Mouse (Mus musculus) lung, postnatal 0 days (tissue): ENCODE measurements at regions not wholly inside any gene's neighbourhood (a gene's known extent, or its start where the extent isn't known, plus 50 kb on each side); places are given as distances from the start of the nearest gene placed in this dataset.
A peak's percentile ranks its signal among the peaks of the same experiment; 100 is the strongest.

Experiments
- ATAC-seq: fragments of 200-750 bp; cut with Nextera tagmentation; 2 replicates; pipeline ENCODE4 v1.8.0; 2017; ENCODE audit warnings: moderate library complexity
- DNase-seq: peaks from one replicate; pipeline ENCODE4 v3.0.0-alpha.2; 2016; ENCODE audit warnings: low spot score
- H3K27ac ChIP-seq: fragments of 300-500 bp; sonication (generic); 2 replicates; pipeline ENCODE4 v1.5.1; 2014; ENCODE audit warnings: antibody characterized with exemption, mild to moderate bottlenecking, low read length, mixed read lengths
- H3K27me3 ChIP-seq: fragments of 300-500 bp; sonication (generic); replicated peaks from 2 replicates; pipeline ENCODE4 v1.6.1; 2014; ENCODE audit warnings: low read length, mixed read lengths; ENCODE audit not compliant: insufficient read depth
- H3K36me3 ChIP-seq: fragments of 300-500 bp; sonication (generic); 2 replicates; pipeline ENCODE4 v1.6.1; 2014; ENCODE audit warnings: low read length, mixed read lengths; ENCODE audit not compliant: insufficient read depth
- H3K4me1 ChIP-seq: fragments of 300-500 bp; sonication (generic); 2 replicates; pipeline ENCODE4 v1.6.1; 2014; ENCODE audit warnings: antibody characterized with exemption, low read depth, low read length, mixed read lengths; ENCODE audit not compliant: insufficient read depth
- H3K4me2 ChIP-seq: fragments of 300-500 bp; sonication (generic); replicated peaks from 2 replicates; pipeline ENCODE4 v1.6.1; 2014; ENCODE audit warnings: low read depth, mild to moderate bottlenecking, low read length, moderate library complexity, mixed read lengths
- H3K4me3 ChIP-seq: fragments of 300-500 bp; sonication (generic); 2 replicates; pipeline ENCODE4 v1.5.1; 2014; ENCODE audit warnings: low read depth, low read length
- H3K9ac ChIP-seq: fragments of 300-500 bp; sonication (generic); replicated peaks from 2 replicates; pipeline ENCODE4 v1.6.1; 2014; ENCODE audit warnings: low read depth, mild to moderate bottlenecking
- H3K9me3 ChIP-seq: fragments of 300-500 bp; sonication (generic); 2 replicates; pipeline ENCODE4 v1.6.1; 2016; ENCODE audit warnings: low read length, mixed read lengths
- CTCF ChIP-seq: IDR thresholded peaks from 2 replicates; pipeline ENCODE4 v1.5.1; 2016; ENCODE audit warnings: antibody characterized with exemption, mild to moderate bottlenecking
- EP300 ChIP-seq: IDR thresholded peaks from 2 replicates; pipeline ENCODE4 v1.6.1; 2016; ENCODE audit warnings: antibody characterized with exemption, mild to moderate bottlenecking, control low read depth
- WGBS: fragments of 180-500 bp; shearing (Covaris S2); extraction: QIAGEN DNeasy Blood & Tissue Kit; methylation state at CpG from one replicate; pipeline ENCODE4 v1.1.7; 2014; 5-methylcytosine and 5-hydroxymethylcytosine counted together

- no peak for ATAC-seq
Observed at GRCm38 (mm10) chr4:75812266-75812665, 534.2 kb upstream of the Dmac1 start.

GRCm38 (mm10) chr4:75801870-75802269 lies 523.8 kb upstream of the Dmac1 start:
- no peak for TF ChIP-seq CTCF
- no peak for TF ChIP-seq EP300
- no peak overlapping the region for H3K4me2 ChIP-seq
- H3K4me1 ChIP-seq, result no peaks in the 10 kb centered on the region
- no peaks in the 10 kb centered on the region for H3K27me3 ChIP-seq
- no peak overlapping the region for H3K4me3 ChIP-seq
- H3K27ac ChIP-seq, result no peak overlapping the region
- WGBS, result 65% methylated on average over 4 of the region's 4 CpGs
- DNase-seq (no peak), ATAC-seq (no peak)
- no peaks in the 10 kb centered on the region for H3K9me3 ChIP-seq
- no peak overlapping the region for H3K9ac ChIP-seq
- no peaks in the 10 kb centered on the region for H3K36me3 ChIP-seq

More at GRCm38 (mm10) chr4:75812266-75812665, 534.2 kb upstream of the Dmac1 start:
- WGBS, result 85% methylated on average over 2 of the region's 2 CpGs
- H3K4me1 ChIP-seq, result no peaks in the 10 kb centered on the region
- no peak overlapping the region for H3K27ac ChIP-seq
- no peak overlapping the region for H3K4me3 ChIP-seq
- no peak overlapping the region for H3K4me2 ChIP-seq
- no peak for DNase-seq
- H3K9me3 ChIP-seq, result no peaks in the 10 kb centered on the region
- no peak overlapping the region for H3K9ac ChIP-seq
- TF ChIP-seq CTCF (no peak), EP300 (no peak)
- H3K27me3 ChIP-seq, result no peaks in the 10 kb centered on the region
- H3K36me3 ChIP-seq, result no peaks in the 10 kb centered on the region

- no peaks in the 10 kb centered on the region for H3K36me3 ChIP-seq
- H3K27me3 ChIP-seq, result no peaks in the 10 kb centered on the region
- no peak overlapping the region for H3K27ac ChIP-seq
- ATAC-seq, result no peak
- H3K9me3 ChIP-seq, result no peaks in the 10 kb centered on the region
- TF ChIP-seq EP300, result no peak
- DNase-seq, result no peak
- WGBS, result 76% methylated on average over 4 of the region's 4 CpGs
- no peak overlapping the region for H3K4me3 ChIP-seq
- H3K4me1 ChIP-seq, result no peaks in the 10 kb centered on the region
- H3K4me2 ChIP-seq, result no peak overlapping the region
- no peak overlapping the region for H3K9ac ChIP-seq
Observed at GRCm38 (mm10) chr4:75801156-75801555, 523.1 kb upstream of the Dmac1 start.

- TF ChIP-seq EP300 (peak; percentile 52; the same call in 1 of the 2 replicates), CTCF (no peak)
- Histone ChIP-seq H3K4me3 (no peak overlapping the region), H3K9me3 (no peaks in the 10 kb centered on the region), H3K36me3 (no peaks in the 10 kb centered on the region), H3K27ac (no peak overlapping the region), H3K4me2 (no peak overlapping the region), H3K9ac (no peak overlapping the region), H3K27me3 (no peaks in the 10 kb centered on the region), H3K4me1 (no peaks in the 10 kb centered on the region)
- DNase-seq (peak; percentile 40), ATAC-seq (peak; percentile 57)
Observed at GRCm38 (mm10) chr4:75791789-75792188, 513.7 kb upstream of the Dmac1 start.

GRCm38 (mm10) chr4:75790920-75791589 lies 513.0 kb upstream of the Dmac1 start:
- no peak overlapping the region for H3K4me3 ChIP-seq
- no peaks in the 10 kb centered on the region for H3K27me3 ChIP-seq
- H3K27ac ChIP-seq, result no peak overlapping the region
- peak; percentile 46; the same call in 1 of the 2 replicates for ATAC-seq
- TF ChIP-seq CTCF, result no peak
- TF ChIP-seq EP300, result no peak
- H3K9me3 ChIP-seq, result no peaks in the 10 kb centered on the region
- H3K36me3 ChIP-seq, result no peaks in the 10 kb centered on the region
- no peak overlapping the region for H3K9ac ChIP-seq
- DNase-seq, result peak; percentile 42
- no peak overlapping the region for H3K4me2 ChIP-seq
- 51% methylated on average over 1 of the region's 1 CpGs for WGBS
- no peaks in the 10 kb centered on the region for H3K4me1 ChIP-seq

- Histone ChIP-seq H3K9ac (no peak overlapping the region), H3K4me3 (no peak overlapping the region), H3K36me3 (no peaks in the 10 kb centered on the region), H3K4me1 (no peaks in the 10 kb centered on the region), H3K27ac (no peak overlapping the region), H3K9me3 (no peaks in the 10 kb centered on the region), H3K4me2 (no peak overlapping the region), H3K27me3 (no peaks in the 10 kb centered on the region)
- DNase-seq (no peak), ATAC-seq (no peak)
- 47% methylated on average over 3 of the region's 3 CpGs for WGBS
- TF ChIP-seq CTCF, result no peak
- no peak for TF ChIP-seq EP300
Observed at GRCm38 (mm10) chr4:75787405-75787804, 509.3 kb upstream of the Dmac1 start.

- WGBS, result 90% methylated on average over 4 of the region's 4 CpGs
- Histone ChIP-seq H3K27ac (no peak overlapping the region), H3K9ac (no peak overlapping the region), H3K4me3 (no peak overlapping the region), H3K36me3 (no peaks in the 10 kb centered on the region), H3K4me2 (no peak overlapping the region), H3K9me3 (no peaks in the 10 kb centered on the region), H3K4me1 (no peaks in the 10 kb centered on the region), H3K27me3 (no peaks in the 10 kb centered on the region)
- TF ChIP-seq CTCF, result no peak
- no peak for TF ChIP-seq EP300
- DNase-seq (no peak), ATAC-seq (no peak)
Observed at GRCm38 (mm10) chr4:75786391-75786790, 508.3 kb upstream of the Dmac1 start.
